Mouse (Mus musculus) cerebellum, adult 2 months (tissue): ENCODE data around the gene Cdkn2d. TPM values are rescaled to one million over a fixed set of nuclear protein-coding genes. Genes with fewer than 3 reads are reported as not detected.
"Not testable (repeated sequence)": the region's sequence is repeated elsewhere in the genome, so short reads cannot be mapped to it uniquely, and the experiment has no call there.

Source experiments
- DNase-seq, 2 experiments: peaks; one replicate each; pipeline ENCODE4 v3.0.0; 2021
- H3K27ac ChIP-seq: fragments of 200-500 bp; 2 replicates; pipeline ENCODE4 v1.5.1; 2012; ENCODE audit warnings: low read length, control low read depth, inconsistent platforms; ENCODE audit not compliant: insufficient read depth
- H3K27me3 ChIP-seq: fragments of 200-500 bp; 2 replicates; pipeline ENCODE4 v1.6.1; 2012; ENCODE audit warnings: inconsistent platforms, mild to moderate bottlenecking, low read length, moderate library complexity; ENCODE audit not compliant: control insufficient read depth, insufficient read depth
- H3K4me1 ChIP-seq: fragments of 200-500 bp; 2 replicates; pipeline ENCODE4 v1.6.1; 2011; ENCODE audit warnings: low read length; ENCODE audit not compliant: control insufficient read depth, insufficient read depth
- H3K4me3 ChIP-seq: fragments of 200-500 bp; replicated peaks from 2 replicates; pipeline ENCODE3; 2011; ENCODE audit warnings: mild to moderate bottlenecking, low read depth, low read length, control low read depth; ENCODE audit not compliant: insufficient read depth
- CTCF ChIP-seq: fragments of 200-500 bp; IDR thresholded peaks from 2 replicates; pipeline ENCODE4 v1.5.1; 2011; ENCODE audit warnings: low read depth, mild to moderate bottlenecking, control low read depth, low read length, moderate library complexity, borderline replicate concordance; ENCODE audit not compliant: insufficient read depth
- POLR2A ChIP-seq: fragments of 200-500 bp; IDR thresholded peaks from 2 replicates; pipeline ENCODE4 v1.6.1; 2011; ENCODE audit warnings: low read length, control low read depth, borderline replicate concordance; ENCODE audit not compliant: insufficient read depth
- WGBS: fragments of 180-500 bp; shearing (Covaris S2); methylation state at CpG from one replicate; pipeline ENCODE4 v1.1.7; 2018; 5-methylcytosine and 5-hydroxymethylcytosine counted together
- polyA plus RNA-seq: library from polyadenylated mRNA; depleted of rRNA; stranded (reverse); fragments of >200 nt; gene quantifications from 2 replicates; pipeline ENCODE4 v1.2.3, GENCODE M21; 2012

Cdkn2d gene
- polyA plus RNA-seq, 1 experiment = 88.6 TPM

DNA sequence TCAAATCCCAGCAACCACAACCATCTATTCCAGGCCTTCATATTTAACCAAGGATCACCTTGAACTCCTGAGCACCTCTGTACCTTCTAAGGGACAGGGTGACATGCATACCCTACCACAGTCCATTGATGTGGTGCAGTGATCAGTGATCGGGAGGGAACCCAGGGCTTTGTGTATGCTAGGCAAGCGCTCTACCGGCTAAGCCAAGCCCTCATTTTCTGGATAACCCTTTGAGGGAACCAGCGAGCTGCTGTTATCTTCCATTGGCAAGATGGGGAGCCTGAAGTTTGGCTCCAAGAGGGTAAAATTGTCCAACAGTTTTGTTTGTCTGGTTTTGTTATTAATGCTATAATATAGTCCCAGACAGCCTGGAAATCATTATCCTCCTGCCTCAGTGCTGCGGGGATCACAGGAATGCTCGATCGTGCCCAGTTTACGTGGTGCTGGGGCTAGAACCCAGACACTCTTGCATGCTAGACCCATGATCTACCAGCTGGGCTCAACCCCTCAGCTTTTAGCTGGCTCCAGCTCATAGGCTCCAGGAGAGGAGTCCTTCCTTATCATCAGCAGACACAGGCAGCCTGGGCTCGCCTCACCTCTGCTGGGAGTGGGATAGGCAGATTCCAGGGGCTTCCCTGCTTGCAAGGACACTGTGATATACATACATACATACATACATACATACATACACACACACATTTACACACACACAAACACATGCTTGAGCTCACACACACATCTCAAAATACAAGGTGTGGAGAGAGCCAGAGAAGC is 23.3 kb upstream of the Cdkn2d start:
- H3K27me3 ChIP-seq = no peaks in the 10 kb centered on the region
- WGBS = 95% methylated on average over 9 of the region's 9 CpGs
- DNase-seq = no peak
- no peaks in the 10 kb centered on the region for H3K4me1 ChIP-seq
- H3K4me3 ChIP-seq = no peak overlapping the region
- H3K27ac ChIP-seq = no peak overlapping the region
- TF ChIP-seq CTCF (no peak), POLR2A (no peak)

- H3K27ac ChIP-seq = no peak overlapping the region
- H3K4me1 ChIP-seq = no peaks in the 10 kb centered on the region
- TF ChIP-seq CTCF = peak; percentile 90
- TF ChIP-seq POLR2A = no peak
- WGBS = 8% methylated on average over 11 of the region's 11 CpGs
- DNase-seq = peak; percentile 86 to 92
- no peaks in the 10 kb centered on the region for H3K27me3 ChIP-seq
- H3K4me3 ChIP-seq = no peak overlapping the region
Measured at GRCm38 (mm10) chr9:21313394-21313793, 22.2 kb upstream of the Cdkn2d start.

DNA sequence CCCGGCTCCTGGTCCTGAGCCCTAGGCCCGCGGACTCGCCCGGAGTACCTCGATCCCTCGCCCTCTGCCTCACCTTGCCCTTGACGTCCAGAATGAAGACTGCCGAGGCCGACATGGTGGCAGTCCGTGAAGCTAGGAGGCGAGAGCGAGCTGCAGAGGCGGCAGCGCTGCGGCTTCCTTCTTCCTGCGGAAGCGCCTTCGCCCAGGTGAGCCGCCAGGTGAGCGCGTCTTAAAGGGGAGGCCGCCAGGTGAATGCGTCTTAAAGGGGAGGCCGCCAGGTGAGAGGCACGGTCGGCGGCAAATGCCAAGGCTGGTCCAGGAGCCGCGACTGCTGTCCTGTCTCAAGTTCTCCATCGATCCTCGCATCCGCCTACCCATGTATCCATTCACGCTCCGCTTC is 20.9 kb upstream of the Cdkn2d start, which contains the start of gene Ap1m2:
TSS of gene Ap1m2 (minus strand) at position 204 of the 400 bp plus-strand sequence.
- no peak for TF ChIP-seq POLR2A
- TF ChIP-seq CTCF = no peak
- Histone ChIP-seq H3K27me3 (no peaks in the 10 kb centered on the region), H3K4me1 (no peaks in the 10 kb centered on the region), H3K27ac (no peak within 1 kb of the TSS), H3K4me3 (peak within 1 kb of the TSS; percentile 29)
- 25% methylated on average over 35 of the region's 35 CpGs for WGBS
- DNase-seq = no peak

DNA sequence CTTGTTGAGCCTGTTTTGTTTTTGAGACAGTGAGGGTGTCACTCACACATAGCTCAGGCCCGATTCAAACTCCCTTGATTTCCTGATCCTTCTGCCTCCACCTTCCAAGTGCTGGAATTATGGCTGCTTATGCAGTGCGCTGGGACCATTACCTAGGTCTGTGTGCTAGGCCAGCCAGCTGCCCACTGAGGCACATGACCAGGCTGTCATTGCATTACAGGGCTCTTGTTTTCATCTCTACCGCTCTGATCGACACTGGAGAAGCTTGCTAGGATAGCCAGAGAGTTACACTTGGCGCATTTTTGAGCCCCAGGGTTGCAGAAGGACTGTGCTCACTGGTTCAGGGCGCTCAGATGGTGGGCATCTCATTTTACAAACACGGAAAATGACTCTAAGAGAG is 20.5 kb upstream of the Cdkn2d start:
- DNase-seq = no peak
- Histone ChIP-seq H3K27ac (no peak overlapping the region), H3K4me3 (no peak overlapping the region), H3K4me1 (no peaks in the 10 kb centered on the region), H3K27me3 (no peaks in the 10 kb centered on the region)
- TF ChIP-seq CTCF = no peak
- TF ChIP-seq POLR2A = no peak
- 56% methylated on average over 7 of the region's 7 CpGs for WGBS

GRCm38 (mm10) chr9:21309150-21309741 is 18.0 kb upstream of the Cdkn2d start:
- Histone ChIP-seq H3K4me3 (no peak overlapping the region), H3K27me3 (no peaks in the 10 kb centered on the region), H3K4me1 (no peaks in the 10 kb centered on the region), H3K27ac (no peak overlapping the region)
- no peak for DNase-seq
- WGBS = 61% methylated on average over 15 of the region's 15 CpGs
- TF ChIP-seq POLR2A (no peak), CTCF (no peak)

DNA sequence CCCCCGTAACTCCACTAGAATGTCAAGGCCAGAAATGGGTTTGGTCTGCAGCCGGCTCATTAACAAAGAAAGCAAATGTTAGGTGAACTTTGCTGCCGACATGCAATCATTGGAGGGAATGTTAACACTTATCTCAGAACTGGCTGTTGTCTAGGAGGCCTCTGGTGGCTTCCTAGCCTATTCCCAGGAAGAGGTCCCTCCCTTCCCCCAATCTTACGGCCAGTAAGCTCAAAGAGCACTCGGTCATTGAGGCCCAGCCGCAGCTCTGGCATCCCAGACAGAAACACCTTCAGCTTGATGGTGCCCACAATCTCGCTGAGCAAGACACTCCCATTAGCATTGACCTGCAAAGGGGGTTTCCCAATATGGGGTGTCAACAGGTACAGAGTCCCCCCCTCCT is 13.9 kb upstream of the Cdkn2d start:
- TF ChIP-seq POLR2A (no peak), CTCF (no peak)
- H3K27me3 ChIP-seq = no peaks in the 10 kb centered on the region
- WGBS = 91% methylated on average over 7 of the region's 7 CpGs

GRCm38 (mm10) chr9:21299014-21299413 is 7.8 kb upstream of the Cdkn2d start:
- Histone ChIP-seq H3K4me1 (no peaks in the 10 kb centered on the region), H3K27me3 (no peaks in the 10 kb centered on the region), H3K4me3 (no peak overlapping the region), H3K27ac (no peak overlapping the region)
- no peak for DNase-seq
- 75% methylated on average over 10 of the region's 10 CpGs for WGBS
- TF ChIP-seq CTCF (no peak), POLR2A (no peak)

More for the DNA sequence above, 13.9 kb upstream of the Cdkn2d start:
- Histone ChIP-seq H3K4me1 (no peaks in the 10 kb centered on the region), H3K4me3 (no peak overlapping the region), H3K27ac (no peak overlapping the region)
- DNase-seq = no peak

DNA sequence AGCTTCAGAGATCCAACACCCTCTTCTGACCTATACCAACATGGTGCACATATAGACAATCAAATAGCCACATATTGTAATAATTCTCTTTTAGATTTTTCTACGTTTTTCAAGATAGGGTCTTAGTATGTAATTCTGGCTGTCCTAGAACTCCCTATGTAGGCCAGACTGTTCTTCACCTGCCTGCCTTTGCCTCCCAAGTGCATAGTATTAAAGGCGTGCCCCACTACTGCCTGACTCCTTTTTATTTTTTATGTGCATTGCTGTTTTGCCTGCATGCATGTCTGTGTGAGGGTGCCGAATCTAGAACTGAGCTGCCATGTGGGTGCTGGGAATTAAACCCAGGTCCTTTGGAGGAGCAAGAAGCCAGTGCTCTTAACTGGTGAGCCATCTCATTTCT is 1.1 kb upstream of the Cdkn2d start:
- Histone ChIP-seq H3K27me3 (no peaks in the 10 kb centered on the region), H3K4me1 (peaks cover 8% of the 10 kb centered on the region), H3K27ac (no peak overlapping the region), H3K4me3 (no peak overlapping the region)
- no peak for DNase-seq
- no peak for TF ChIP-seq POLR2A
- no peak for TF ChIP-seq CTCF
- WGBS = 94% methylated on average over 3 of the region's 3 CpGs

DNA sequence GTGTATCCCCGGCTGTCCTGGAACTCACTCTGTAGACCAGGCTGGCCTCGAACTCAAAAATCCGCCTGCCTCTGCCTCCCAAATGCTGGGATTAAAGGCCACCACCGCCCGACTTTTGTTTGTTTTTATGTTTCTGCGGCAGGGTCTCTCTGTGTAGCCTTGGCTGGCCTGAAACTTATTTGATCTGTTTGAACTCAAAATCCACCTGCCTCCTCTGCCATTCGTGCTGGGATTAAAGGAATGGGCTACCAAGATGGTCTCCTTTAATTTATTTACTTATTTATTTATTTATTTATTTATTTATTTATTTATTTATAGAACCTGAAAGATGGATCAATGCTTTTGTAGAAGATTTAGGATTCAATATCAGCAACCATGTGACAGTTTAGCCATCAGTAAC is 661 bp upstream of the Cdkn2d start:
- WGBS = 17% methylated on average over 7 of the region's 7 CpGs
- not testable (repeated sequence) for H3K27me3 ChIP-seq, DNase-seq, H3K4me3 ChIP-seq, H3K4me1 ChIP-seq, H3K27ac ChIP-seq
